Mouse (Mus musculus) gastrocnemius, postnatal 36 days (tissue): ENCODE results near the gene Utp14a. TPM values are rescaled to one million over a fixed set of nuclear protein-coding genes. Genes with fewer than 3 reads are reported as not detected.
"Not testable (repeated sequence)": the region's sequence is repeated elsewhere in the genome, so short reads cannot be mapped to it uniquely, and the experiment has no call there.

Source experiments
- DNase-seq, 2 experiments: peaks; one replicate each; pipeline ENCODE4 v3.0.0; 2022
- intact Hi-C: fragments of 180-260 bp; cut with DNase I; formaldehyde crosslinking; loops from one replicate; pipeline ENCODE4 v1.15.1; 2025
- long read RNA-seq, 2 experiments: library from polyadenylated mRNA; stranded (forward); transcript quantifications; one replicate each; pipeline ENCODE4 v2.0.0; 2021
- total RNA-seq, 2 experiments: library from RNA; stranded (reverse); gene quantifications; 2 replicates each; pipeline ENCODE4 v1.2.3; 2021

Utp14a gene
- total RNA-seq, result 10 to 100 TPM in 1 of 2 experiments, 1 to 10 TPM in 1; 9.3 to 15.3 TPM
- long read RNA-seq, experiment 1, partial matches to known transcripts, result 4 of 10 reads
- long read RNA-seq, experiment 1, other reads (novel, unspliced or antisense), result 1 of 10 reads
- long read RNA-seq, experiment 2, transcript Utp14a-201 (15 exons, 2,507 nt), result major isoform, 10 of 14 reads
- long read RNA-seq, experiment 2, partial matches to known transcripts, result 1 of 14 reads
- long read RNA-seq, experiment 2, other reads (novel, unspliced or antisense), result 3 of 14 reads

- intact Hi-C loops, result no loop called here
Observed at GRCm38 (mm10) chrX:48256468-48257007, at the start of gene Utp14a. Gene Utp14a (plus strand): TSS chrX:48256862.

DNA sequence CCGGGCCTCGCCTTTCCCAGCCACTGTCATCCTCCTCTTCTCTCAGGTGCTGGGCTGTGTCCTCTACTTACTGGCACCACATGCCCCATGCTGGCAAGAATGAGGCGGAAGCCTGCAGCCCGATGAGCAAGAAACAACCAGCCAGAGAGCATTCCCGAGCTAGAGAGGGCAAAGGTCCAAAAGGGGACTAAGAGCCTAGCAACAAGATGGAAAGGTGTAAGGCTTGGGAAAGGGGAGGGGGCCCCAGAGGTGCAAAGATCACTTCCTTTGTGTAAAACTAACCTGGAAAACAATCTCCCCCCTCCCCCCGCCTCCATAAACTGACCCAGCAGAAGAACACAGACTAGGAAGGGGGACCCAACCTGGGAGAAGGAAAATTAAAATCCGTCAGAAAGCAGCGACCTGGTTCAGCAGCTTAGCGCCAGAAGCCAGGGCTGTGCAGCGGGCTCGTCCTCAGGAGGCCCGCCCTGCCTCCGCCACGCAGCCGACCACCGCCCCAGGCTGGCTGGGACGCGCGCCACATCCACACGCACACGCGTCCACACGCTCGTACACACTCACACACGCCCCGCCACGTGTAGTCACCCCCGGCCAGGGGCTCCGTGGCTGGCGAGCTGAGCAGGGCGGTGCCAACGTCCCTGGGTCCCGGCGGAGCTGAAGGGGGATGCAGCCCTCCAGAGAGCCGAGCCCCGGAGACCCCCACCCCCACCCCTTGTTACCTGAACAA, 48.7 kb upstream of the Utp14a start:
- no peak for DNase-seq
- intact Hi-C loops, result no loop called here

More at GRCm38 (mm10) chrX:48256468-48257007, at the start of gene Utp14a:
- DNase-seq, result peak; percentile 86 to 96

GRCm38 (mm10) chrX:48208519-48209185, 48.0 kb upstream of the Utp14a start, which contains the start of gene Zdhhc9:
Gene Zdhhc9 (minus strand): TSS chrX:48208878.
- intact Hi-C loops, result no loop called here
- peak; percentile 80 to 81 for DNase-seq

DNA sequence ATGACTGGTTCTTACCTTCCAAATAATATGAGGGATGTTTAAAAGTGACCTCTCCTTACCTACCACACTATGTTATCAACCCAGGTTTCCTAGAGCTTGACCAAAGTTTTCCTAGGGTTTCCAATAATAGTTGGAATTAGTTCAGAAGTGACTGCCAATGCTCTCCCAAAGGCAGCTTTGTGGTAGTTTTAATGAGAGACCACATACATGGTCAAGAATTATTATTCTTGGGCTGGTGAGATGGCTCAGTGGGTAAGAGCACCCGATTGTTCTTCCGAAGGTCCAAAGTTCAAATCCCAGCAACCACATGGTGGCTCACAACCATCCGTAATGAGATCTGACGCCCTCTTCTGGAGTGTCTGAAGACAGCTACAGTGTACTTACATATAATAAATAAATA, 46.9 kb upstream of the Utp14a start:
- intact Hi-C loops, result loop anchor here (5.0 kb wide), 1 partner anchor 43 kb away; no protein-coding TSS in a partner anchor
- not testable (repeated sequence) for DNase-seq

DNA sequence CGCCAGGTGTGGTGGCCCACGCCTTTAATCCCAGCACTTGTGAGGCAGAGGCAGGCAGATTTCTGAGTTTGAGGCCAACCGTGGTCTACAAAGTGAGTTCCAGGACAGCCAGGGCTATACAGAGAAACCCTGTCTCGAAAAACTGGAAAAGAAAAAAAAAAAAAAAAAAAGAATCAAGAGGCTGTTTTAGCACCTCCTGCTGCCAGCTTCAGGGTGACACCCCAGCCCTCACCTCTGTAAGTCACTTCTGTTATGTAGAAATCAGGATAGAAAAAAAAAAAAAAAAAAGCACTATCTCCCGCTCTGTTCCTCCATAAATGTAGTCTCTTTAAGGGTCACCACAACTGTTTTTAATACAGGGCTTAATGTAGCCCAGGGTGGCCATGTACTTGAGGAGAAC, 37.2 kb upstream of the Utp14a start:
- no peak for DNase-seq

GRCm38 (mm10) chrX:48222706-48223105, 34.0 kb upstream of the Utp14a start:
- no peak for DNase-seq
- intact Hi-C loops, result no loop called here

More for the DNA sequence above, 37.2 kb upstream of the Utp14a start:
- intact Hi-C loops, result no loop called here

- DNase-seq, result no peak
- intact Hi-C loops, result no loop called here
Observed at GRCm38 (mm10) chrX:48226225-48226624, 30.4 kb upstream of the Utp14a start.

- no peak for DNase-seq
- intact Hi-C loops, result no loop called here
Observed at GRCm38 (mm10) chrX:48234417-48234816, 22.2 kb upstream of the Utp14a start.

GRCm38 (mm10) chrX:48255830-48256428, 733 bp upstream of the Utp14a start:
- DNase-seq, result no peak
- intact Hi-C loops, result no loop called here

- intact Hi-C loops, result no loop called here
Observed at GRCm38 (mm10) chrX:48257011-48257410, 349 bp downstream of the Utp14a start.

DNA sequence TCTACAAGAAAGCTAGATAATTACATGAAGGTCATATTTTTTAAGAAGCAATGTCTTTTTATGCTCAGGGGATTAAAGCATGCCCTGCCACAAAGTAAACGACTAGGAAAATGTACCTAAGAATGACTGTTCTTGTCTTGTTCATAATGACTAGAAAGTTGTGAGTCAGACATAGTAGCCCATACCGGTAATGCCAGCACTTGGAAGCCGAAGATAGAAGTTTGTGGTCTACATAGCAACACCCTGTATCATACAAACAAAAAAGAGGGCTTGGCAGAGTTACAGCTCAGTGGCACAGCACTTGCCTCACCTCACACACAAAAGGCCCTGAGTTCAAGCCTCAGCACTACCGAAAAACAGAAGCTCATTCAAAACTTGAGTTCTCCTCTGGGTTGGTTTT, 15.0 kb downstream of the Utp14a start:
- no peak for DNase-seq
- intact Hi-C loops, result loop anchor here (5.0 kb wide), 1 partner anchor 126 kb away; no protein-coding TSS in a partner anchor

More at GRCm38 (mm10) chrX:48257011-48257410, 349 bp downstream of the Utp14a start:
- no peak for DNase-seq

DNA sequence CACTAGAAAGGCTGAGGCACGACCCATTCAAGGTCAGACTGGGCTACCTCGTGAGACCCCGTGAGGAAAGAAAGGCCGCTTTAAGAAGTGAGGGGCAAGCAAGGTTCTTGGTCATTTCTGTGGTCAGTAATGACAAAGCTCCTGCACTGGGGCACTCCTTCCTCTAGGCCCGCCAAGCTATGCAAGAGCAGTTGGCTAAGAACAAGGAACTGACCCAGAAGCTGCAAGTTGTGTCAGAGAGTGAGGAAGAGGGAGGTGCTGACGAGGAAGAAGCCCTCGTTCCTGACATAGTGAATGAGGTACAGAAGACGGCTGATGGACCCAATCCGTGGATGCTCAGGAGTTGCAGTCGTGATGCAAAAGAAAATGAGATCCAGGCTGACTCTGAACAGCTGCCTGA, 18.0 kb downstream of the Utp14a start:
- DNase-seq, result no peak
- intact Hi-C loops, result loop anchor here (5.0 kb wide), 1 partner anchor 123 kb away; no protein-coding TSS in a partner anchor

DNA sequence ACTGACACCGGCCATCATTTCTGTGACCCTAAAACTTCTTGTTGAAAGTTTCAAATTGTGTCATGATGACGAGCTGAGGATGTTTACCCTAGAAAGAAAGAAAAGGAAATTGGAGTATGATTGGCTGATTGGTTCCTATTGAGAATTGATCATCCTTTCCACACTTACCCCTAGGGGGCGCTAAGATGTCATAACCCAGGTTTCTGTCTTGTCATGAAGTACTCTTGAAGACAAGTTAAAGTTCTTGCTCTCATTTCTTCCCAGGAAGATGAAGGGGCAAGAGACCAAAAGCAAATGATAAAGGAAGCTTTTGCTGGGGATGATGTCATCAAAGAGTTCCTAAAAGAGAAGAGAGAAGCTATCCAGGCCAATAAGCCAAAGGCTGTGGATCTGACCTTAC, 21.4 kb downstream of the Utp14a start:
- DNase-seq, result peak in 1 of 2 experiments; percentile 27
- intact Hi-C loops, result no loop called here

DNA sequence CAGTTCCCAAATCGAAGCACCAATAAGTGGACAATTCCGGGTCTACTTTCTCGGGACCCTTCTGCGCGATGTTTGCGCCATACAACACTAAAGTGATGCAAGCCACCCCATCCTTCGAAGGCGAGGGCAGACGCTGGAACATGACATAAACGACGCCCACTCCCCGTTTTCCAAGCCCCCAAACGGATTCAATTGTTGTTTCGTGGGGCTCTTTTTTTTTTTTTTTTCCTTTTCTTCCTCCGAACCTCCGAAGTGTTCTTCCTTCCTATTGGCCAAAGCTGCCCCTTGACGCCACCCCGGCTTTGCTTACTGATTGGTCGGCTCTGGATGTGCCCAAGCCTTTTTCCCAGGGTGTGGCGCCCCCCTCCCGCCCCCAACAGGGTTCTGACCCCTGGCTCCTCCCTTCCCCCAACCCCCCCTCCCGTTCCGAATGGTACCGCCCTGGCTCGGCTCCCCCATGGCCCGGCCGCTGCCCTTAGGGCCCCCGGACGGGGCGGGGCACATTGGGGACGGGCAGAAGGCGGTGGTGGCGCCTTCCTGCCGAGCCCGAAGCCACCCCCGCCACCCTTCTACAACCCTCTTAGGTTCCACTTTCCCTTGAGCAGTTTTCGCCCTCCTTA, 27.8 kb downstream of the Utp14a start:
- peak in 1 of 2 experiments; percentile 81 for DNase-seq
- intact Hi-C loops, result loop anchor here (2.0 to 5.0 kb wide), 2 partner anchors 58 to 98 kb away; no protein-coding TSS in a partner anchor

DNA sequence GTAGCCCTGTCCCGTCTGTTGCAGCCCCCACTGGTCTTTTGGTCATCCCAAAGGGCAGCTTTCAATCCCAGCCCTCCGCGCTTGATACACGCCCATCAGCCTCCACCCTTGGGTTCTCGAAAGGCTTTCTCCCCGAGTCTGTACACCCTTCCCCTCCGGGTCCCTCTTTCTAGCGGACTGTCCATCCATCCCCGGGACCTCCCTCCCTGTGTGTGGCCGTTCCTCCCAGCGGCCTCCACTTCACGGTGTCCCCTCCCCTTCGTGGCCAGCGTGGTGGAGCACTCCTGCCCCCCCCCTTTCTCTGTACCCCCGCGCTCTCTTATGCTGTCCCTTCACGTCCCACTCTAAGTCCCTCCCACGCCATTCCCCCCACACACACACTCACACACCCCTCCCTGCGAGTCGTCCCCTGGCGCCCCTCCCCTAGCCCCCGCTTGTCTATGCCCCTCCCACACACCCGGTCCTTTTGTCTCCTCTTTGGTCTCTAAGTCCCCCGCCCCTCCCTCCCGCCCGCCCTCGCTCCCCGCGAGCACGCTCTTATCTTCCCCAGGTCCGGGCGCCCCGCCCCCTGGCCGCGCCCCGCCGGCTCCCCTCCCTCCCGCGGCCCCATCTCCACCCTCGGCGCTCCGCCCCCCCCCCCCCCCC, 28.5 kb downstream of the Utp14a start:
- intact Hi-C loops, result loop anchor here (2.0 kb wide), 1 partner anchor 58 kb away; no protein-coding TSS in a partner anchor

GRCm38 (mm10) chrX:48285651-48286021, 29.0 kb downstream of the Utp14a start:
- DNase-seq, result peak in 1 of 2 experiments; percentile 42
- intact Hi-C loops, result loop anchor here (2.0 kb wide), 1 partner anchor 57 kb away; no protein-coding TSS in a partner anchor

More for the DNA sequence above, 28.5 kb downstream of the Utp14a start:
- DNase-seq, result peak; percentile 62 to 68

GRCm38 (mm10) chrX:48286488-48286887, 29.8 kb downstream of the Utp14a start:
- no peak for DNase-seq
- intact Hi-C loops, result no loop called here

DNA sequence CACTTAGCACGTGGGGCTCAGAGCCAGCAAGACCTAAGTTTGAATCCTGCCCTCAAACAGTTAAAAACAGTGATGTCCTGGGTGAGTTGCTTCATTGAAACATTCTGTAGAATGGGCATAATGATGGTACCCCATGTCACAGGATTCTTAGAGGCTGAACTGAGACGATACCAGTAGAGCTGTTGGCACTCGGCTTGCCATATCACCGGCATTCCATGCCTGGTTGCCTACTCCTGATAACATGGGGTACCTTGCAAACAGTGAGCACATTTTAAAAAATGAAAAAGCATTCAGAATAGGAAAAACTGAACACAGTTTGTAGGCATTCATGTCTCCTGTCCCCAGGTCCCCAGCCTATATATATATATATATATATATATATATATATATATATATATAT, 31.3 kb downstream of the Utp14a start:
- intact Hi-C loops, result no loop called here
- DNase-seq, result no peak

- intact Hi-C loops, result no loop called here
- DNase-seq, result no peak
Observed at GRCm38 (mm10) chrX:48291413-48291812, 34.8 kb downstream of the Utp14a start.
